Mouse (Mus musculus) mesoderm, embryonic 11.5 days (tissue): ENCODE results near the gene Plekha5.
A peak's percentile ranks its signal among the peaks of the same experiment; 100 is the strongest.
"Not testable (repeated sequence)": the region's sequence is repeated elsewhere in the genome, so short reads cannot be mapped to it uniquely, and the experiment has no call there.

Experiments used
- DNase-seq: peaks from one replicate; pipeline ENCODE4 v3.0.0-alpha.2; 2012; ENCODE audit warnings: low read depth, low spot score

The Plekha5 gene

GRCm38 (mm10) chr6:140576961-140577821 lies 153.3 kb downstream of the Plekha5 start:
- no peak for DNase-seq

- no peak for DNase-seq
These were observed 153.9 kb downstream of the Plekha5 start for GRCm38 (mm10) chr6:140577822-140578170.

GRCm38 (mm10) chr6:140578985-140579384 lies 155.1 kb downstream of the Plekha5 start:
- DNase-seq, result not testable (repeated sequence)

GRCm38 (mm10) chr6:140580170-140580569 lies 156.3 kb downstream of the Plekha5 start:
- DNase-seq, result no peak

- no peak for DNase-seq
These were observed 162.9 kb downstream of the Plekha5 start for GRCm38 (mm10) chr6:140586714-140587259.

- no peak for DNase-seq
These were observed 167.5 kb downstream of the Plekha5 start for GRCm38 (mm10) chr6:140591331-140591730.

- DNase-seq, result no peak
These were observed 168.9 kb downstream of the Plekha5 start for GRCm38 (mm10) chr6:140592713-140593112.

GRCm38 (mm10) chr6:140593420-140594170 lies 169.7 kb downstream of the Plekha5 start:
- DNase-seq, result no peak

GRCm38 (mm10) chr6:140595551-140595950 lies 171.7 kb downstream of the Plekha5 start:
- not testable (repeated sequence) for DNase-seq

- no peak for DNase-seq
These were observed 173.8 kb downstream of the Plekha5 start for GRCm38 (mm10) chr6:140597381-140598329.

GRCm38 (mm10) chr6:140598516-140598915 lies 174.7 kb downstream of the Plekha5 start:
- no peak for DNase-seq

- DNase-seq, result no peak
These were observed 175.5 kb downstream of the Plekha5 start for GRCm38 (mm10) chr6:140599337-140599736.

- not testable (repeated sequence) for DNase-seq
These were observed 176.8 kb downstream of the Plekha5 start for GRCm38 (mm10) chr6:140600671-140601070.

GRCm38 (mm10) chr6:140601175-140601574 lies 177.3 kb downstream of the Plekha5 start:
- no peak for DNase-seq

- DNase-seq, result peak; percentile 14
These were observed 179.5 kb downstream of the Plekha5 start for GRCm38 (mm10) chr6:140603228-140603944.

GRCm38 (mm10) chr6:140605173-140605572 lies 181.3 kb downstream of the Plekha5 start:
- DNase-seq, result not testable (repeated sequence)

- no peak for DNase-seq
These were observed 181.9 kb downstream of the Plekha5 start for GRCm38 (mm10) chr6:140605732-140606131.

- peak; percentile 23 for DNase-seq
These were observed 182.7 kb downstream of the Plekha5 start for GRCm38 (mm10) chr6:140606534-140606933.

GRCm38 (mm10) chr6:140608666-140609065 lies 184.8 kb downstream of the Plekha5 start:
- DNase-seq, result no peak

- no peak for DNase-seq
These were observed 185.7 kb downstream of the Plekha5 start for GRCm38 (mm10) chr6:140609533-140609932.

GRCm38 (mm10) chr6:140610117-140610516 lies 186.3 kb downstream of the Plekha5 start:
- no peak for DNase-seq
